Mouse (Mus musculus): ENCODE results near the gene 4933403O08Rik. TPM values are rescaled to one million over a fixed set of nuclear protein-coding genes. Genes with fewer than 3 reads are reported as not detected.

The 4933403O08Rik gene
- polyA plus RNA-seq (2016; fragmentation: Nextera tagmentation; extraction: Ambion mirVana), result not detected in 2 replicates

- 96% methylated on average over 3 of the region's 3 CpGs for WGBS
- H3K4me1 ChIP-seq, result no peaks in the 10 kb centered on the region
- no peaks in the 10 kb centered on the region for H3K9me3 ChIP-seq (replicated peaks)
- H3K36me3 ChIP-seq, result no peaks in the 10 kb centered on the region
- H3K27ac ChIP-seq (replicated peaks), result no peak within 1 kb of the TSS
- no peak within 1 kb of the TSS for H3K4me3 ChIP-seq
- no peaks in the 10 kb centered on the region for H3K27me3 ChIP-seq (ENCODE audit: low read depth, poor library complexity, severe bottlenecking)
- DNase-seq (ENCODE audit: low spot score), result no peak
Observed at GRCm38 (mm10) chrX:112238749-112239148, at the start of gene 4933403O08Rik. 4933403O08Rik (plus strand) TSS chrX:112239049.

- Histone ChIP-seq H3K36me3 (no peaks in the 10 kb centered on the region), H3K9me3 (replicated peaks) (no peaks in the 10 kb centered on the region), H3K27ac (replicated peaks) (no peak overlapping the region), H3K4me3 (no peak overlapping the region), H3K4me1 (no peaks in the 10 kb centered on the region), H3K27me3 (ENCODE audit: low read depth, poor library complexity, severe bottlenecking) (no peaks in the 10 kb centered on the region)
- WGBS, result 95% methylated on average over 1 of the region's 1 CpGs
- DNase-seq (ENCODE audit: low spot score), result no peak
Observed at GRCm38 (mm10) chrX:112242916-112243315, 4.1 kb downstream of the 4933403O08Rik start.

- no peak overlapping the region for H3K27ac ChIP-seq (replicated peaks)
- no peak overlapping the region for H3K4me3 ChIP-seq
- no peak for DNase-seq (ENCODE audit: low spot score)
- H3K36me3 ChIP-seq, result no peaks in the 10 kb centered on the region
- no peaks in the 10 kb centered on the region for H3K27me3 ChIP-seq (ENCODE audit: low read depth, poor library complexity, severe bottlenecking)
- no peaks in the 10 kb centered on the region for H3K9me3 ChIP-seq (replicated peaks)
- no peaks in the 10 kb centered on the region for H3K4me1 ChIP-seq
- 74% methylated on average over 2 of the region's 2 CpGs for WGBS
Observed at GRCm38 (mm10) chrX:112255513-112255912, 16.7 kb downstream of the 4933403O08Rik start.

- Histone ChIP-seq H3K4me1 (no peaks in the 10 kb centered on the region), H3K36me3 (no peaks in the 10 kb centered on the region), H3K27me3 (ENCODE audit: low read depth, poor library complexity, severe bottlenecking) (no peaks in the 10 kb centered on the region), H3K9me3 (replicated peaks) (no peaks in the 10 kb centered on the region), H3K4me3 (no peak overlapping the region), H3K27ac (replicated peaks) (no peak overlapping the region)
- DNase-seq (ENCODE audit: low spot score), result no peak
- 92% methylated on average over 1 of the region's 1 CpGs for WGBS
Observed at GRCm38 (mm10) chrX:112273550-112273949, 34.7 kb downstream of the 4933403O08Rik start.

Other genes starting within 250 kb of the 4933403O08Rik start
- gene Tex16, start 228.0 kb upstream of the 4933403O08Rik start, polyA plus RNA-seq (2016; fragmentation: Nextera tagmentation; extraction: Ambion mirVana), result 1.3 and 1.5 TPM in 2 replicates
- 73.8 TPM in 2 replicates for gene Apool, start 72.3 kb downstream of the 4933403O08Rik start, polyA plus RNA-seq (2016; fragmentation: Nextera tagmentation; extraction: Ambion mirVana)
- not detected in 2 replicates for gene Satl1, start 167.7 kb downstream of the 4933403O08Rik start, polyA plus RNA-seq (2016; fragmentation: Nextera tagmentation; extraction: Ambion mirVana)